Mouse (Mus musculus): ENCODE measurements at regions not wholly inside any gene's neighbourhood (a gene's known extent, or its start where the extent isn't known, plus 50 kb on each side); places are given as distances from the start of the nearest gene placed in this dataset.
A peak's percentile ranks its signal among the peaks of the same experiment; 100 is the strongest.

- DNase-seq, result no peak
Observed at GRCm38 (mm10) chr10:29921658-29922057, 278.7 kb downstream of the Cenpw start.

GRCm38 (mm10) chr10:29897780-29898363, 302.5 kb downstream of the Cenpw start:
- DNase-seq, result no peak

GRCm38 (mm10) chr10:29864566-29864965, 328.9 kb upstream of the Rspo3 start:
- no peak for DNase-seq

- DNase-seq, result no peak
Observed at GRCm38 (mm10) chr10:29855749-29856313, 320.2 kb upstream of the Rspo3 start.

- DNase-seq, result no peak
Observed at GRCm38 (mm10) chr10:29852516-29852915, 316.8 kb upstream of the Rspo3 start.

- DNase-seq, result no peak
Observed at GRCm38 (mm10) chr10:29824939-29825658, 289.4 kb upstream of the Rspo3 start.

- DNase-seq, result no peak
Observed at GRCm38 (mm10) chr10:29824413-29824812, 288.7 kb upstream of the Rspo3 start.

GRCm38 (mm10) chr10:29823177-29823576, 287.5 kb upstream of the Rspo3 start:
- no peak for DNase-seq

GRCm38 (mm10) chr10:29803915-29804545, 268.4 kb upstream of the Rspo3 start:
- peak; percentile 61 for DNase-seq

GRCm38 (mm10) chr10:29802637-29803036, 267.0 kb upstream of the Rspo3 start:
- no peak for DNase-seq

- DNase-seq, result no peak
Observed at GRCm38 (mm10) chr10:29794663-29795062, 259.0 kb upstream of the Rspo3 start.

GRCm38 (mm10) chr10:29786220-29786810, 250.6 kb upstream of the Rspo3 start:
- DNase-seq, result no peak

GRCm38 (mm10) chr10:29736677-29737076, 201.0 kb upstream of the Rspo3 start:
- DNase-seq, result no peak

- DNase-seq, result no peak
Observed at GRCm38 (mm10) chr10:29725319-29725718, 189.7 kb upstream of the Rspo3 start.

GRCm38 (mm10) chr10:29710967-29711366, 175.3 kb upstream of the Rspo3 start:
- no peak for DNase-seq

- DNase-seq, result no peak
Observed at GRCm38 (mm10) chr10:29708653-29709052, 173.0 kb upstream of the Rspo3 start.

GRCm38 (mm10) chr10:29693009-29693935, 157.6 kb upstream of the Rspo3 start:
- no peak for DNase-seq

GRCm38 (mm10) chr10:29689529-29689928, 153.9 kb upstream of the Rspo3 start:
- DNase-seq, result no peak

GRCm38 (mm10) chr10:29686982-29687381, 151.3 kb upstream of the Rspo3 start:
- no peak for DNase-seq

GRCm38 (mm10) chr10:29674377-29674776, 138.7 kb upstream of the Rspo3 start:
- DNase-seq, result no peak

GRCm38 (mm10) chr10:29661752-29662151, 126.1 kb upstream of the Rspo3 start:
- DNase-seq, result no peak

- no peak for DNase-seq
Observed at GRCm38 (mm10) chr10:29640249-29640648, 104.6 kb upstream of the Rspo3 start.

Data from heart, postnatal 4 days (tissue).